Mouse (Mus musculus): ENCODE measurements around the gene Gm20481. TPM values are rescaled to one million over a fixed set of nuclear protein-coding genes. Genes with fewer than 3 reads are reported as not detected.

Gm20481 gene
- total and polyA plus RNA-seq, 2 experiments from 2014 or later: not detected

DNA sequence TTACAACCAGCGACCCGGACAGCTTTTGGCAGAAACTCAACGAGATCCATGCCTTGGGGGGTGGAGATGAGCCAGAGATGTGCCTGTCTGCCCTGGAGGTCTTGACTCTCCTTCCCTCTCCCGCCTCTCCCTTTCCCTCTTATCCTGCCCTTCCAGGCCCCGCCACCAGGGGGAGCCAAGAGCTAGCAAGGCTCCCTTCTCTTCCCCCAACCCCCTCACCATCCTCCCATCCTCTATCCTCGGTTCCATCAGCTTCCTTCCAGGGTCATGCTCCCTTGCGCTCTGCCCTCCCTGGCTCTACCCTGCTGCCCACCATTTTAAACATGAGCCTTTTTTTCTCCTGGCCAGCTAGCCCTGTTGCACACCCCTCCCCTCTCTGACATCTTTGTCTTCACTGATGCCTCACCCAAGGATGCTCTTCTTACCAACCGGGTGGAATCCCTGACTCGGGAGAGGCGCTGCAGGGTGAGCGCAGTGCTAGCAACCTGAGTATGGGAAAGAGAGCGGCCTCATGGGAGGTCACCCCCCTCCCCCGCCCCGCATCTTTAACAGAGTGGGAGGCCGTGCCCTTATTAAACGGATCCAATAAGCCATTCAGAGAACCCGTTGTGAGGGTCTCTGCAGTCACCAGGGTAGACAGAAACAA, 51.6 kb downstream of the Gm20481 start:
- WGBS: 6% methylated on average over 16 of the region's 17 CpGs
- H3K4me2 ChIP-seq (ENCODE audit: low read depth, low read length, poor library complexity, severe bottlenecking): no peak overlapping the region
- H3K9me3 ChIP-seq (ENCODE audit: low read length): no peaks in the 10 kb centered on the region
- TF ChIP-seq CTCF (IDR thresholded peaks at IDR 0.05): peak; percentile 88
- no peaks in the 10 kb centered on the region for H3K4me1 ChIP-seq (ENCODE audit: insufficient read depth, low read length)
- H3K36me3 ChIP-seq (ENCODE audit: insufficient read depth, low read length): peaks cover 2% of the 10 kb centered on the region; the same call in 1 of the 2 replicates
- no peak overlapping the region for H3K9ac ChIP-seq (replicated peaks; ENCODE audit: low read length, poor library complexity, severe bottlenecking)
- no peaks in the 10 kb centered on the region for H3K27me3 ChIP-seq (ENCODE audit: insufficient read depth, low read length)
- peak; percentile 64 for DNase-seq (ENCODE audit: low spot score)
- no peak overlapping the region for H3K4me3 ChIP-seq (ENCODE audit: low read depth, low read length)
- peak; percentile 29; the same call in 1 of the 2 replicates for ATAC-seq (ENCODE audit: low FRiP score)
- no peak overlapping the region; the same call in 1 of the 2 replicates for H3K27ac ChIP-seq (ENCODE audit: low read depth, low read length)

Other genes starting within 250 kb of the Gm20481 start
Only the 30 nearest of the 42 such genes appear.
- 25.8 and 30.4 TPM in 2 replicates for gene Stk19, start 133.0 kb upstream of the Gm20481 start, total RNA-seq (2014; rRNA removed)
- 48.6 and 50.3 TPM in 2 replicates for gene Stk19, start 133.0 kb upstream of the Gm20481 start, polyA plus RNA-seq (2015; fragmentation: Nextera tagmentation; extraction: Ambion mirVana)
- 34.5 and 40.7 TPM in 2 replicates for gene Dxo, start 132.9 kb upstream of the Gm20481 start, total RNA-seq (2014; rRNA removed)
- 56.4 and 59.1 TPM in 2 replicates for gene Dxo, start 132.9 kb upstream of the Gm20481 start, polyA plus RNA-seq (2015; fragmentation: Nextera tagmentation; extraction: Ambion mirVana)
- gene Skiv2l, start 119.7 kb upstream of the Gm20481 start, total RNA-seq (2014; rRNA removed): 81.5 and 98.8 TPM in 2 replicates
- gene Skiv2l, start 119.7 kb upstream of the Gm20481 start, polyA plus RNA-seq (2015; fragmentation: Nextera tagmentation; extraction: Ambion mirVana): 45.1 and 50.2 TPM in 2 replicates
- 33.1 and 35.1 TPM in 2 replicates for gene Nelfe, start 119.5 kb upstream of the Gm20481 start, total RNA-seq (2014; rRNA removed)
- gene Nelfe, start 119.5 kb upstream of the Gm20481 start, polyA plus RNA-seq (2015; fragmentation: Nextera tagmentation; extraction: Ambion mirVana): 57.7 and 60.2 TPM in 2 replicates
- gene Cfb, start 107.4 kb upstream of the Gm20481 start, total RNA-seq (2014; rRNA removed): 0.09 TPM in 1 of 2 replicates, not detected in the other
- gene Cfb, start 107.4 kb upstream of the Gm20481 start, polyA plus RNA-seq (2015; fragmentation: Nextera tagmentation; extraction: Ambion mirVana): 1.0 and 1.9 TPM in 2 replicates
- gene Zbtb12, start 90.4 kb upstream of the Gm20481 start, total RNA-seq (2014; rRNA removed): 36.9 and 39.1 TPM in 2 replicates
- 7.0 and 8.1 TPM in 2 replicates for gene Zbtb12, start 90.4 kb upstream of the Gm20481 start, polyA plus RNA-seq (2015; fragmentation: Nextera tagmentation; extraction: Ambion mirVana)
- gene Gm20547, start 87.9 kb upstream of the Gm20481 start, total RNA-seq (2014; rRNA removed): not detected in 2 replicates
- 0.10 and 0.25 TPM in 2 replicates for gene Gm20547, start 87.9 kb upstream of the Gm20481 start, polyA plus RNA-seq (2015; fragmentation: Nextera tagmentation; extraction: Ambion mirVana)
- gene C2, start 71.6 kb upstream of the Gm20481 start, total RNA-seq (2014; rRNA removed): 2.9 and 3.1 TPM in 2 replicates
- 6.0 and 7.0 TPM in 2 replicates for gene C2, start 71.6 kb upstream of the Gm20481 start, polyA plus RNA-seq (2015; fragmentation: Nextera tagmentation; extraction: Ambion mirVana)
- gene Ehmt2, start 71.4 kb upstream of the Gm20481 start, total RNA-seq (2014; rRNA removed): 312 and 375 TPM in 2 replicates
- 58.8 and 69.0 TPM in 2 replicates for gene Ehmt2, start 71.4 kb upstream of the Gm20481 start, polyA plus RNA-seq (2015; fragmentation: Nextera tagmentation; extraction: Ambion mirVana)
- 0.49 TPM in 1 of 2 replicates, not detected in the other for gene Slc44a4, start 55.4 kb upstream of the Gm20481 start, total RNA-seq (2014; rRNA removed)
- 0.11 TPM in 1 of 2 replicates, not detected in the other for gene Slc44a4, start 55.4 kb upstream of the Gm20481 start, polyA plus RNA-seq (2015; fragmentation: Nextera tagmentation; extraction: Ambion mirVana)
- gene Neu1, start 38.7 kb upstream of the Gm20481 start, total RNA-seq (2014; rRNA removed): 43.3 and 96.3 TPM in 2 replicates
- gene Neu1, start 38.7 kb upstream of the Gm20481 start, polyA plus RNA-seq (2015; fragmentation: Nextera tagmentation; extraction: Ambion mirVana): 42.7 and 47.3 TPM in 2 replicates
- 16.8 and 18.2 TPM in 2 replicates for gene Hspa1b, start 10.7 kb upstream of the Gm20481 start, total RNA-seq (2014; rRNA removed)
- 0.47 and 0.79 TPM in 2 replicates for gene Hspa1b, start 10.7 kb upstream of the Gm20481 start, polyA plus RNA-seq (2015; fragmentation: Nextera tagmentation; extraction: Ambion mirVana)
- gene Hspa1a, start 2.2 kb downstream of the Gm20481 start, total RNA-seq (2014; rRNA removed): 34.9 TPM in 2 replicates
- gene Hspa1a, start 2.2 kb downstream of the Gm20481 start, polyA plus RNA-seq (2015; fragmentation: Nextera tagmentation; extraction: Ambion mirVana): 18.2 and 19.8 TPM in 2 replicates
- 1.4 and 1.6 TPM in 2 replicates for gene Hspa1l, start 2.8 kb downstream of the Gm20481 start, total RNA-seq (2014; rRNA removed)
- 0.73 and 0.81 TPM in 2 replicates for gene Hspa1l, start 2.8 kb downstream of the Gm20481 start, polyA plus RNA-seq (2015; fragmentation: Nextera tagmentation; extraction: Ambion mirVana)
- 17.6 and 35.3 TPM in 2 replicates for gene Lsm2, start 11.9 kb downstream of the Gm20481 start, total RNA-seq (2014; rRNA removed)
- 93.0 and 94.9 TPM in 2 replicates for gene Lsm2, start 11.9 kb downstream of the Gm20481 start, polyA plus RNA-seq (2015; fragmentation: Nextera tagmentation; extraction: Ambion mirVana)
- gene Vars, start 31.1 kb downstream of the Gm20481 start, total RNA-seq (2014; rRNA removed): 89.0 and 97.8 TPM in 2 replicates
- gene Vars, start 31.1 kb downstream of the Gm20481 start, polyA plus RNA-seq (2015; fragmentation: Nextera tagmentation; extraction: Ambion mirVana): 39.7 and 40.9 TPM in 2 replicates
- gene Vwa7, start 46.7 kb downstream of the Gm20481 start, total RNA-seq (2014; rRNA removed): 0.19 and 0.44 TPM in 2 replicates
- gene Vwa7, start 46.7 kb downstream of the Gm20481 start, polyA plus RNA-seq (2015; fragmentation: Nextera tagmentation; extraction: Ambion mirVana): 0.06 and 0.14 TPM in 2 replicates
- 0.38 TPM in 1 of 2 replicates, not detected in the other for gene Sapcd1, start 58.1 kb downstream of the Gm20481 start, total RNA-seq (2014; rRNA removed)
- 1.5 and 1.6 TPM in 2 replicates for gene Sapcd1, start 58.1 kb downstream of the Gm20481 start, polyA plus RNA-seq (2015; fragmentation: Nextera tagmentation; extraction: Ambion mirVana)
- 1.7 and 3.8 TPM in 2 replicates for gene Msh5, start 76.8 kb downstream of the Gm20481 start, total RNA-seq (2014; rRNA removed)
- 1.3 and 1.4 TPM in 2 replicates for gene Msh5, start 76.8 kb downstream of the Gm20481 start, polyA plus RNA-seq (2015; fragmentation: Nextera tagmentation; extraction: Ambion mirVana)
- 28.0 and 33.4 TPM in 2 replicates for gene Clic1, start 80.1 kb downstream of the Gm20481 start, total RNA-seq (2014; rRNA removed)
- 40.0 and 41.9 TPM in 2 replicates for gene Clic1, start 80.1 kb downstream of the Gm20481 start, polyA plus RNA-seq (2015; fragmentation: Nextera tagmentation; extraction: Ambion mirVana)
- gene Ddah2, start 89.1 kb downstream of the Gm20481 start, total RNA-seq (2014; rRNA removed): 159 and 204 TPM in 2 replicates
- 210 and 213 TPM in 2 replicates for gene Ddah2, start 89.1 kb downstream of the Gm20481 start, polyA plus RNA-seq (2015; fragmentation: Nextera tagmentation; extraction: Ambion mirVana)
- 2.4 TPM in 1 of 2 replicates, not detected in the other for gene Ly6g6c, start 95.5 kb downstream of the Gm20481 start, total RNA-seq (2014; rRNA removed)
- not detected in 2 replicates for gene Ly6g6c, start 95.5 kb downstream of the Gm20481 start, polyA plus RNA-seq (2015; fragmentation: Nextera tagmentation; extraction: Ambion mirVana)
- gene Mpig6b, start 96.3 kb downstream of the Gm20481 start, total RNA-seq (2014; rRNA removed): not detected in 2 replicates
- not detected in 2 replicates for gene Mpig6b, start 96.3 kb downstream of the Gm20481 start, polyA plus RNA-seq (2015; fragmentation: Nextera tagmentation; extraction: Ambion mirVana)
- not detected in 2 replicates for gene Ly6g6e, start 107.0 kb downstream of the Gm20481 start, total RNA-seq (2014; rRNA removed)
- 0.31 TPM in 1 of 2 replicates, not detected in the other for gene Ly6g6e, start 107.0 kb downstream of the Gm20481 start, polyA plus RNA-seq (2015; fragmentation: Nextera tagmentation; extraction: Ambion mirVana)
- gene Ly6g6d, start 108.2 kb downstream of the Gm20481 start, total RNA-seq (2014; rRNA removed): 1.4 TPM in 1 of 2 replicates, not detected in the other
- gene Ly6g6d, start 108.2 kb downstream of the Gm20481 start, polyA plus RNA-seq (2015; fragmentation: Nextera tagmentation; extraction: Ambion mirVana): 0.98 and 1.1 TPM in 2 replicates
- not detected in 2 replicates for gene Ly6g6f, start 115.7 kb downstream of the Gm20481 start, total RNA-seq (2014; rRNA removed)
- gene Ly6g6f, start 115.7 kb downstream of the Gm20481 start, polyA plus RNA-seq (2015; fragmentation: Nextera tagmentation; extraction: Ambion mirVana): not detected in 2 replicates
- 98.9 and 151 TPM in 2 replicates for gene Abhd16a, start 119.4 kb downstream of the Gm20481 start, total RNA-seq (2014; rRNA removed)
- gene Abhd16a, start 119.4 kb downstream of the Gm20481 start, polyA plus RNA-seq (2015; fragmentation: Nextera tagmentation; extraction: Ambion mirVana): 122 and 128 TPM in 2 replicates
- not detected in 2 replicates for gene Ly6g5c, start 138.4 kb downstream of the Gm20481 start, total RNA-seq (2014; rRNA removed)
- gene Ly6g5c, start 138.4 kb downstream of the Gm20481 start, polyA plus RNA-seq (2015; fragmentation: Nextera tagmentation; extraction: Ambion mirVana): not detected in 2 replicates
- gene Ly6g5b, start 145.5 kb downstream of the Gm20481 start, total RNA-seq (2014; rRNA removed): 0.99 and 3.7 TPM in 2 replicates
- gene Ly6g5b, start 145.5 kb downstream of the Gm20481 start, polyA plus RNA-seq (2015; fragmentation: Nextera tagmentation; extraction: Ambion mirVana): 1.3 and 1.8 TPM in 2 replicates
- 11.7 and 17.0 TPM in 2 replicates for gene Gpank1, start 151.5 kb downstream of the Gm20481 start, total RNA-seq (2014; rRNA removed)
- 20.2 and 21.0 TPM in 2 replicates for gene Gpank1, start 151.5 kb downstream of the Gm20481 start, polyA plus RNA-seq (2015; fragmentation: Nextera tagmentation; extraction: Ambion mirVana)

Data from midbrain, postnatal 0 days (tissue).